Mouse (Mus musculus) frontal cortex, postnatal 36 days (tissue): ENCODE measurements around the gene Aftph.

Source experiments
- DNase-seq, 2 experiments: peaks; one replicate each; pipeline ENCODE4 v3.0.0; 2022; ENCODE audit warnings: low spot score in 2 of 2

Gene Aftph

GRCm38 (mm10) chr11:20647902-20648625, 93.3 kb downstream of the Aftph start:
- DNase-seq = no peak

DNA sequence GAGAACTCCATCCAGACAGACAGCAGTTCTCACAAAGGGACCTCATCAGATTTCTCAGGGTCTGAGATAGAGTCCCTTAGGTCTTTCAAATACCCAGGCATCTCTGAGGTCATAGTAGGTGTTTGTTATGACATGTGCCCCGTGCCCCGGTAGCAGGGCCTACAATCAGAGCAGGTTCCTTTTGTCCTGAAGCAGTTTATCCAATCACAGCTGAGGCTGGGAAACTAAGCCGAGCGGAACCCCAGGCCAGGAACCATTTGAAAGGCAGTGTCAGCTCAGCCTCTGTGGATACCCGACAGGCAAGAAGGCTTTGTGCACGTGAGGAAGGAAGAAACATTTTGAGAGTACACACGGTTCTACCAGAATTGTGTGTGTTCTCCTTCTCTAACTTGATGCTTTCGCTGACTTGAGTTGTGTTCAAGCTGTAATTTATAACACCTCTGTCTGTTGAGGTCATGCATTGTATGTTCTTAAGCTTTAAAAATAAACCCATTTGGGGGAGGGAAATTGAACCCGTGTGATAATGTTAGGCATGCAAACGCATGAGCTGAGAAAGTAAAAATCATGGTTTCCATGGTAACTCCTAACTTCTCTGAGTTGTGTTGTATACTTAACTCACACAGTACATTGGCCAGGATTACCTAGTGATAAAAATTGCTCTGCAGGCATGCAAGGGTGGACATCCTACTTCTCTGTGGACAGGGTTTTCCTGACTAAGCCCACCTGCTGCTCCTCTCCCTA, 94.2 kb downstream of the Aftph start:
- no peak for DNase-seq

GRCm38 (mm10) chr11:20646142-20646541, 95.2 kb downstream of the Aftph start:
- no peak for DNase-seq

GRCm38 (mm10) chr11:20645521-20645920, 95.9 kb downstream of the Aftph start:
- DNase-seq = no peak

DNA sequence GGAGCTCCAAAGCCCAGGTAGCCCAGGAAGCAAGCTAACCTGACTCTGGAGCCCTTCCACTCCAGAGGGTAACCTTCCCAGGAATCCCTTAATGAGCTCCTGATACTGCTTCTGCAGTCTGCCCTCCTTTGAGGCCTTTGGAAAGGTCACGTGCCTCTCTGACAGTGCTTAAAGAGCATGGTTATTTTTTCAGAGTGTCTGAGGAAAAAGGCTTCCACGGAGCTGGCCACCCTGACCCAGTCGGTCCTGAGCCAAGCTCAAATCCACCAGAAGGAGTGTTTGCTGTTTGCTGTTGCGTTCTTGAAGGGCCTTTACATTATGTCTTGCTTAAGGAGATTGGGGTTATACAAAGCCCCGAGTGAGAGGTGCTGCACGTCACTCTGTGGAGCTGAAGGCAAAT, 96.5 kb downstream of the Aftph start:
- no peak for DNase-seq

- no peak for DNase-seq
Measured at GRCm38 (mm10) chr11:20644166-20644565, 97.2 kb downstream of the Aftph start.

DNA sequence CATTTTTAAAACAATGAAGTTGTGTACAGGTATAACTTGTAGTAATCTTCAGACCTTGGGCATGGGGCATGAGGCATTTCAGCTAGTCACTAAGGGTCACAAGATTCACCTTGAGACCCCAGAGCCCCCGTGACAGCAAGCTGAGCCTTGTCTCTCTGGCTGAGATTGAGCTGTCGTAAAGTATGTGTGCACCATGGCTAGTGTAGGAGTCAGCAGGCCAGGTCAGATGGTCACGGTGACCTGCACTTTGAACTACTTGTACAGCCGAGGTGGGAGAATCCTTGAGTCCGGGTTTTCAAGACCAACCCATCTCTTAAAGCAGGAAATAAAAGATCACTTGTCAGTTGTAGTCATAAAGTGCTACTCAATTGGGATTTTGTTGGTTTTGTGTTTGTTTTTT, 98.2 kb downstream of the Aftph start:
- no peak for DNase-seq

- DNase-seq = no peak
Measured at GRCm38 (mm10) chr11:20642321-20642720, 99.1 kb downstream of the Aftph start.

GRCm38 (mm10) chr11:20639918-20640447, 101.4 kb downstream of the Aftph start:
- DNase-seq = no peak

GRCm38 (mm10) chr11:20638841-20639240, 102.5 kb downstream of the Aftph start:
- peak; percentile 59 to 71 for DNase-seq

- no peak for DNase-seq
Measured at GRCm38 (mm10) chr11:20637060-20637459, 104.3 kb downstream of the Aftph start.

DNA sequence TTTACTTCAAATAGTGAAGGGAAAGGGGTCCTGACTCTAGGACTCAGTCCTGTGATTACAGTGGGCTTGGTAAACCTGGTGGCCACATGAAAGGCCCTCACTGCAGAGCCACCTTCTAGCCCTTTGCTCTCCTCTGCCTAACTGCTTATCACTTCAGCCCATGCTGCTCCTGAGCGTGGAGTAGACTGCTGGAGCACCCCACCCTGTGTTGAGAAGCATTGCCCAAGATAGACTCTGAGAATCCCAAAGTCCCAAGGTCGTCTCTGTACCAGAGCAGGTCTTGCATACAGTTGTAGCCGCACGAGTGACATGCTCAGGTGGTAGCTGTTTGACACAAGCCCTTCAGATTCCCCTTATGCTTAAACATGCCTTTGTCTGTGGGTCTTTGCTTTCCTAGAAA, 105.3 kb downstream of the Aftph start:
- no peak for DNase-seq

- no peak for DNase-seq
Measured at GRCm38 (mm10) chr11:20635646-20636045, 105.7 kb downstream of the Aftph start.
